Mouse (Mus musculus): ENCODE measurements around the gene Irf3.

Gene Irf3

DNA sequence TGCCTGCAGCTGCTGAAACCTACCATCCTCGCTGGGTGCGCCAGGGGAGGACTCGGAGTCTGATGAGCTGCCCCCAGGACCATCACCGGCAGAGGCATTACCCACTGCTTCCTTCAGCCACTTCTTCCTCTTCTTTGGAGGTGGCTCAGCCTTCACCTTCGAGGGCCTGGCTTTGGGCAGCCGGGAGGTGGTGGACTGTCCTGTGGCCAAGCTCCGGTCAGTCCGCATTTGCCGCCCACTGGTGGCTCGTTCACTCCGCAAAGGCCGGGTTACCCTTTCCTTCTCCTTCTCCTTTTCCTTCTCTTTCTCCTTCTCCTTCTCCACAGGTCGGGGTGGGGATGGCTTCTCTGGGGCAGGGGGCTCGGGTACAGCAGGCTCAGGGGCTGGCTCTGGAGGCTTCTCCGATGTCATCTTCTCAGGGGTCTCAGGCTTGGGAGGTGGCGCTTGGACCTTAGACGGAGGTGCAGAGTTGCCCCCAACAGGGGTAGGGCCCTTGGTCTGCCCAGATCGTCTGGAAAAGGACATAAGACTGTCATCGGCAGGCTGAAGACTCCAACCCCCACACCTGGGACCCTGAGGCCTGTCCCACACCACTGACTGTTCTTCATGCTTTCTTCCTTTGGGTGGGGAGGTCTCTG, 36.4 kb downstream of the Irf3 start:
- no peak for DNase-seq (ENCODE audit: low read depth)

DNA sequence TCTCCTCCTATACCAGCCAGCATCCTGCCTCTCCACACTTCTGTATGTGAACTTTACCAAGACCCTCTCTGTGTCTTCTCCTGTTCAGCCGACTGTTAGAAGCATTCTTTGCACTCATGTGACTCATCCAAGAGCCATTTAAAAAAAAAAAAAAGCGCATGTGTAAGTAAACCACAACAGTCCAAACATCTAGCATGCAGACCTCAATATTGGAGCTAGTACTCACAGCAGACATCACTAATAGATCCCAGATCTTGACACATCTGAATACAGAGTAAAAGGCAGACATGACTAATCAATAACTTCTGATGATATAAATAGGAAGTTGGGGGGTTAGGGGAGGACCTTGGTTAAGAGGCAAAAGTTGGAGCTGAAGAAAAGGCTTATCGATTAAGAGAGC, 38.2 kb downstream of the Irf3 start:
- no peak for DNase-seq (ENCODE audit: low read depth)

DNA sequence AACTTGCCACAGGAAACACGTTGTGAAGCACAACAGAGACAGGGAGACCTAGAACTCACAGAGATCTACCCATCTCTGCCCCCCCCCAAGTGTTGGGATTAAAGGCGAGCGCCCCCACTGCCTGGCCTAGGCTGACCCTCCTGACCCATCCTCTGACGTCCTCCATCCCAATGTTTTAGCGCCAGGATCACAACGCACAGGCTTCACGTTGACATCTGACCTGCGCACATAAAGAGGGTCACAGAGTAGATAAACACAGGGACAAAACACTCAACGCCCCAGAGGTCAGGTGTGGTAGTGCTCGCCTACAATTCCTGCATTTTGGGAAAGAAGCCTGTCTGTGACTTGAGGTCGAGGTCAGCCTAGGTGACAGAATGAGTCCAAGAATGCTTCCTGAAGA, 39.3 kb downstream of the Irf3 start:
- DNase-seq (ENCODE audit: low read depth) = no peak

DNA sequence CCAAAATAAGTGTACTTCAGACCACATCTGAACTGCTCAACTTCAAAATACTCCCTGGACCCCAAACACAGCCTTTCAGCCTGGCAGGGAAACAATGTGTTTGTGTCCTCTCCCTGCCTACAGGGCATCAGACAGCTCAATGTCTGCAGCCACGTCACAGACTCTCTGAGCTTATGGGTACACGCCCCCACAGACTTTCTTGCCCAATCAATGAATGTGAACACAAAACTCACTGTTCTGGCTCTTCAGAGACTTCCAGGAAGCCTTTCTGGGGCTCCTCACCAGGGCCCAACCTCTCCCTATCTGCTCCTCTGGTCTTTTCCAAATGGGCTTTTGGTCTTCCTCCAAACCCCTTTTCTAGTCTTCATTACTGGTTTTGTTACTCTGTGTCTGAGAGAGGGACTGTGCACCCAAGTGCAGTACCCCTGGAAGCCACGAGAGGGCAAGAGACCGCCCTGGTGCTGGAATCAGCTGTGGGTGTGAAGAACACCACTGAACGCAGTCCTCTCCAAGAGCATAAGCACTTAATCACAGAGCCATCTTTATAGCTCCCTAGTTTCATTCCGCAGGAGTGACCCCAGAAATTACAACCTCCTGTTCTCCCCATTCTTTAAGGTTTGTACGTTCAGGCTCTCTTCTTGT, 40.4 kb downstream of the Irf3 start:
- peak; percentile 81 for DNase-seq (ENCODE audit: low read depth)

DNA sequence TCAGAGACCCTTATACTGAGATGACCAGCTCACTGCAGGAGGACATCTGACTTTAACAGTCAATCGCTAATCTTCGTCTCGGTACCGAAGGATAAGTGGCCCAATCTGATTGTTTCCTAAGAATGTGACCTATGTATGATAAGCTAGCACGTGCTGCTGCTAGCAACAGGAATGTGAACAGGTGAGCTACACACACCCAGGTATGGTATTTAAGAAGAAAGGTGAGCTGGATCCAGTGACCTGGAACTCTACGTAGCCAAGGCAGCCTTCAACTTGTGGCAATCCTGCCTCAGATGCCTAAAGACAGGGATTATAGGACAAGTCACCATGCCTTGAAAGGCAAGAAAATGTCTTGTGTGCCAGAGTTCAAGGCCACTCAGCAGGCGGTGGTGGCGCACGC, 41.0 kb downstream of the Irf3 start:
- DNase-seq (ENCODE audit: low read depth) = no peak

DNA sequence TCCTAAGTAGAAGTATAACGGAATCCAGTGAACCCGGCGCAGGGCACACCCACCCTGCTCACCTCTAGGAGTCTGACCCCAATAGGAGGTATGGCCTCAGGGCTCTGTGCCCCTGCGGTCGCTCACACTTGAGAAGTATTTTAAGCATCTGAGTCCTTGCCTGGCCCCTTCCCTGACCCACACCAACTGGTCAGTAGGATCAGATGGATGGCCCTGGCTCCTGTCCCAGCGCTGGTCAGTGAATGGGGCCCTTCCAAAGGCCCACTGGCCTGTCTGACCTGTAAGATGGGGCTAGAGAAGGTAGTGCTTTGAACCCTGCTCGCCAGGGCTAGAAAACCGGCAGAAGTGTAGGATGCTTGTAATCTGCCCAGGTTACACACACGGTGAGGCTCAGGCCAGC, 43.4 kb downstream of the Irf3 start:
- no peak for DNase-seq (ENCODE audit: low read depth)

DNA sequence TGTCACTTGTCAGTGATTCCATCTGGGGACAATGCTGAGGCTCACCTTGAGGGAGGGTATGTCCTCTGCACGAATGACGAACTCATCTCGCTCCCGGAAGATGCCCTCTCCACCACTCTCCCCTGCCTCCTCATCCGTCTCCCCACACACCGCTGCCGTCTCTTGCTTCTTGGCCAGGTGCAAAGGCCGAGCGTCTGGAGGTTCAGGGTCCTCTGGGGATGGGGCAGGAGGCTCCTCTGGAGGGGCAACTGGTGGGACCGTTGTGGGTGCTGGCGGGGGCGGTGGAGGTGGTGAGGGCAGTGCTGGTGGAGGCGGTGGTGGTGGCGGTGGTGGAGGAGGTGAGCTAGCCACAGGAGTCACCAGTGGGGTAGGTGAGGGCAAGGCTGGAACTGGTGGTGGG, 45.9 kb downstream of the Irf3 start:
- no peak for DNase-seq (ENCODE audit: low read depth)

DNA sequence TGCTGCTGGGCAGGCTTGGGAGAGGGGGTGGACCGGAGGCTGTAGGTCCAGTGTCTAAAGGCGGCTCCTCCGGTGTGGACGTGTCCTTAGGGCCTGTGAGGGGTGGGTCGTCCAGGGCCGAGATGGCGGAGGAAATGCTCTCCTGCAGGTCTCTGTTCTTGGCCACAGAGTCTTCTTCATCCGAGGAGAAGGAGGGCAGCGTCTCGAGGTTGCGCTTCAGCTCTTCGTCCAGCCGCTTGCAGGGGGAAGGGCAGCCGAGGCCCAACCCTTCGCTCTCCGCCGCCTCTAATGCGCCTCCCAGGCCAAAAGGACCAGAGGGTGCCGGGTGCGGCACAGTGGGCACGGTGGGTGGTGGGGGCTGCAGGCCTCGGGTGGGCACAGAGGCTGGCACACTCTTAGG, 48.3 kb downstream of the Irf3 start:
- DNase-seq (ENCODE audit: low read depth) = no peak

DNA sequence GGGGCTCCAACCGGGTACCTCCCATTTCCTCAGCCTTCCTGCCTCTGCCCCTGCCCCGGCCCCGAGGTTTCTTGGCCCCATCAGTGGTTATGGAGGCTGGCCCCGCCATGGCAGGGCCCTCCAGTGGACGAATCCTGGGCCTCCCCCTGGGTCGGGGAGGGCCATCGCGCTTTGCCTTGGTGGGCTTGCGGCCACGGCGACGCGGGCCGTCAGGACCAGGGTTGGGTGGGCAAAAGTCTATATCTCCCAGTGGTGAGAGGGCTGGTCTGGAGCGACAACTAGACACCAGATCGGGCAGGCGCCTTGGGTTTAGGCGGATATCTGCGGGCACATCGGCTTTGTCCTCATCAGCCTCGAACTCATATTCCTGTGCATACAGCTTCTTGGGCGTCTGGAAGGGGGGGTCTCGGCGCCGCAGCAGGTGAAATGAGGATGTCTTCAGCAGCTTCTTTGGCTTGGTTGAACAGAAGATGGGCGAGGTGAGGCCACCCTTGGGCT, 49.5 kb downstream of the Irf3 start:
- no peak for DNase-seq (ENCODE audit: low read depth)

DNA sequence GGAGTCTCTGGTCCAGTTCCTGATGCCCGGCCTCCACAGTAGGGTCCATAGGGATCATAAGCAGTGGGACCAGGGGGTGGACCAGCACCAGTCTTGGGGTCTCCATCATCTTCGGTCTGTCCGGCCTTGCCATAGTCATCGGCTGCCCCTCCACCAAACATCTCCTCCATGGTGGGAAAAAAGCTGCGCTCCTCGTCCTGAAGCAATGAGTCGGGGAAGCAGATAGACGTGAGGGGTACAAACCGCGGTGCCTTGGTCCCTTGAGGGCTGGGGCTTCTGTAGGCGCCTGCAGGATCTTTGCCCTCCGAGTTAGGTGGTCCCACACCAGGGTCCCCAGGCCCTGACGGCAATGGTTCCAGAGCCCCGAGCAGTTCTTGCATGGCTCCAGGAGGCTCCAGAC, 50.0 kb downstream of the Irf3 start:
- no peak for DNase-seq (ENCODE audit: low read depth)

DNA sequence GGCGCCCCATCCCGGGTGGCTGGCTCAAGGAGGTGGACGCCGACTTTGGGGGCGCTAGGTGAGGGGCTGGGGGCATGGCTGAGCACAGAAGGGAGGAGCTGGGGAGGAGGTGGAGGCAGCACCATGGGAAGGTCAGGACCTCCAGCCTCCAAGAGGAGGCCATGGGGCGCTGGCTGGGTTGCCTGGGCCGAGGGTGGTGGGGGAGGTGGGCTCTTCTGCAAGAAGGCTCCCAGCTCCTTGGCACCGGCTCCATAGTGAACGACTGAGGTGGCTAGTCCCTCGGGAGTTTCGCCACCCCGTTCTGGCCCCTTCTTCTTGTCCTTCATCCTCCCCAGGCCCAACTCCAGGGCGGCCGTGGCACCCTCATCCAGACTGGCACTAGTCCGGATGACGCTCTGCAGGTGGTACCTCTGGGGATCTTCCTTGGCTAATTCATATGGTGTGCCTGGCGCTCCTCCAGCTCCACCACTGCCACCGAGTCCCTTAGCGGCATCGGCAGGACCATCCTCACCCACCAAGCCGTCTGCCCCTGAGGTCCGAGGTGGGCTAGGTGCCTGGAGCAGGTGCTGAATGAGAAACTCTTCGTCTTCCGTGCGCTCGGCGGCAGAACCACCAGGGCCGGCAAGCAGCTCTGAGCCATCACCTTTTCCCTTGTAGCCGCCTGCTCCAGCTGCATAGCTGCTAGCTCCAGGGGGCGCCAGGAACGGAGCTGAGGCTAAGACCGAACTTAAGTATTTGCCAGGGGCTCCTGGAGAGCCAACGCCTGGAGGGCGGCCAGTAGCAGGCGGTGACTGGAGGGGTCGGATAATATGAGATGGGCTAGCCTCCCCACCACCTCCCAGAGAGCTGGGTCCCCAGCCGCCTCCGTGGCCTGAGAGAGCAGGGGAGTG, 50.8 kb downstream of the Irf3 start:
- DNase-seq (ENCODE audit: low read depth) = no peak

DNA sequence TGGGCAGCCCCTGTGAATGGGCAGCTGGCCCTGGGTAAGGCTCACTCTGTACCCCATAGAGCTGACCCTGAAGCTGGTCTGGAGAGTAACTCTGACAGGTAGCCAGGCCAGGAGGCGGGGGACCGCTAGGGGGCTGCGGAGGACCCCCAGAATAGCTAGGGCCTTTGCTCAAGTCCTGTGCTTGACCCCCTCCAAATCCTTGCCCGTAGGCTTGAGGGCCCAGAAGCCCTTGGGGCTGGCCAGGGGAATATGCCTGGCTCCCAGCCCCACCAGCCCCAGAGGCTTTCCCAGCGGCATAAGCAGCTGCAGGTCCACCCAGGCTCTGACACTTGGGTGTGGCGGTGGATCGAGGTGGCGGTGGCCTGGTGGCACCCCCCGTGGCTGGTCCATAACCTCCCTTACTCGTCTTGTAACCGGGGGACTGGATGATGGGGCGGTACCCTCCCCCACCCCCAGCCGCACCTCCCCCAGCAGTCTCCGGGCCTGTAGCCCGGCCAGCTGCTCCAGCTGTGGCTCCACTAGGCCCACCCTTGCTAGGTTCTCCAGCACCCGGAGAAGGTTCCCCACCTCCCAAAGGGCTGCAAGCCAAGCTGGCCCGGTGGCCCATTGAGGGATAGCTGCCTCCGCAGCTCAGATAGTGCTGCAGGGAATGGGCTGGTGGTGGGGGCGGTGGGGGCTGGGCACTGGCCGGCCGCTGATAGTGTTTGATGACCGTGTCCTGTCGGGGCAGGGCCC, 51.6 kb downstream of the Irf3 start:
- no peak for DNase-seq (ENCODE audit: low read depth)

DNA sequence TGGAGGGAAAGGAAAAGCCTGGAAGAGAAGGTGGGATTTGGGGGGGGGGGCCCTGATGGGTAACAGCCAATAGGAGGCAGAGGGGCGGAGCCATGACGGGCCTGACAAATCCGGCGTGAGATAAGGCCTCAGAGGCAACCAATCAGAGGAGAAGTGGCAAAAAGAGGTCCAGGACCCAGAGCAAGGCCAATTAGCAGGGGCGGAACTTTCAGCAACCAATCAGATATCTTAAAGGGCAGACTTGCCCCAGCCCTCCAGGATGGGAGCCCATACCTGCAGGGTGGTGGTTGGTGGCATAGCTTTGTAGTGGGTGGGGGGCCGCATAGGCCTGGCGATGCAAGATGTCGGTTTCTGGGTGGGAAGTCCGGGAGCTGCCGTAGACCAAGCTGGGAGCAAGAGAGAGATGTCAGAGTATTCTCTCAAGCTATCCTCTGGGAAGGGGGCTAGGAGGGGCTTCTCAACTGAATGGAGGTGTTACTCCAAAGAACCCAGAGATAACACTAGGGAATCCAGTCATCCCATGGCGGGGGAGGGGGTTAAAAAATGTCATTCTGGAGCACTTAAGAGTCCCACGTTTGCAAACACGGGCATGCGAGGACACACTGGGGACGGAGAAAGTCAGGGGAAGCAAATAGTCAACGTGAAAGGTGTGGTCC, 53.6 kb downstream of the Irf3 start:
- peak; percentile 49 for DNase-seq (ENCODE audit: low read depth)

DNA sequence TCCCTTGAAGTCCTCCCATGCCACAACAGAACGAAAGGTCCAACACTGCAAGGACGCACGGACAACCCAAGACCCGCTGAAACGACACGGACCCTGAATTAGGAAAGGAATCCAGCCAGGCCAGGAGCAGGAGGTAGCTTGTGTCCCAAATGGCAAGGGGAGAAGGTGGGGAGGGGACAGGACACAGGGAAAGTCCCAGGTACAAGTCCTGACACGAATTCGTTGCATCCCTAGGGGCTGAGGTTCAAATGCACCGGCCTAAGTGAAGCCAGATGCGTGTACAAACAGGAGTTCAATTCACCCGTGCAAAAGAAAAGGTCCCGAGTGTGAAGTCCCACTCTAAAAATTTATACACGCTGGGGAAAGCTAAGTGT, 54.1 kb downstream of the Irf3 start:
- no peak for DNase-seq (ENCODE audit: low read depth)

All from naive thymus-derived CD4-positive, alpha-beta T cell, adult 2 months (primary cell).